Mouse (Mus musculus) thymus, postnatal 10 days (tissue): ENCODE measurements around the gene Atp1a4.

Experiments used
- DNase-seq, 2 experiments: peaks; one replicate each; pipeline ENCODE4 v3.0.0; 2021; ENCODE audit warnings: low spot score in 2 of 2

The Atp1a4 gene

DNA sequence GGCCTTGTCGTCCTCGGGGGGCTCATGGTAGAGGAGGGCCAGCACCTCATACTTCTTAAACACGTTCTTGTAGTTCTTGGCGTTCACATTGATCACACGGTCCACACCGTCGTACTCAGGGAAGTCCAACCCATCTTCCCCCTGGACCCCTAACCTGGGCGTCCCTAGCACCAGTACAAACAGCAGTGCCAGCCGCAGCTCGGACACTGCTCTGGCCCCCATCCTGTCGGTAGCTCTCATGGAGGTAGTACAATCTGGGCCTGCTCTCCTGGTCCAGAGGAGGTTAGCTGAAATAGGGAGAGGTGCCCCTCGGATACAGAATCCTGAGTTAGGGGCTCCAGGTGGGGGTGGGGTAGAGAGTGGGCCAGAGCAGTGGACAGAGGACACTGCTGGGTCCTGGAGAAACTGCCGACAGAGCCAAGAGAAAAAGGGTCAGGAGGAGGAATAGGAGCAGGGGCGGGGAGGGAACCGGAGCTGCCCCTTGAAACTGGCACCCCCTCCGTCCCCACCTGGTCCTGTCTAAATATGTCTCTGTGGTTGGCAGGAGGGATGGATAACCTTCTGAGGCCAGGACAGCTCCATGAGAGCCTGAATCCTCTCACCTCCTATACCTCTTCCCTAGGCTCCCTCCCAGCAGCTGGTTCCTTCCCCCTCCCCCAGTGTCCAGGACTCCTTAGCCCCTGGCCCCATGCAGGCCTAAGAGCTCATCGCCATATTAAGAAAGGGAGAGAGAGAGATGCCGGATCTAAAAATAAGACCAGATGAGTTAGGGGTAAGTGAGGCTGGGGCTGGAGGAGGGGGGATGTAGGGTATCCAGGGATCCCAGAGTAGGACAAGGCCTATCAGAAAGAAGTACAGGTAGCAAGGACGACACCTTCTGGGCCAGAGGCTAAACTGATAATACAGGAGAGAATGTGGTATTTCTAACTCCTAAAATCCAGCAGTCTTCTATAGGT is 38.5 kb downstream of the Atp1a4 start, which contains the start of gene Casq1:
Casq1 (minus strand) TSS at position 418 of the 956 bp plus-strand sequence.
- DNase-seq = no peak

DNA sequence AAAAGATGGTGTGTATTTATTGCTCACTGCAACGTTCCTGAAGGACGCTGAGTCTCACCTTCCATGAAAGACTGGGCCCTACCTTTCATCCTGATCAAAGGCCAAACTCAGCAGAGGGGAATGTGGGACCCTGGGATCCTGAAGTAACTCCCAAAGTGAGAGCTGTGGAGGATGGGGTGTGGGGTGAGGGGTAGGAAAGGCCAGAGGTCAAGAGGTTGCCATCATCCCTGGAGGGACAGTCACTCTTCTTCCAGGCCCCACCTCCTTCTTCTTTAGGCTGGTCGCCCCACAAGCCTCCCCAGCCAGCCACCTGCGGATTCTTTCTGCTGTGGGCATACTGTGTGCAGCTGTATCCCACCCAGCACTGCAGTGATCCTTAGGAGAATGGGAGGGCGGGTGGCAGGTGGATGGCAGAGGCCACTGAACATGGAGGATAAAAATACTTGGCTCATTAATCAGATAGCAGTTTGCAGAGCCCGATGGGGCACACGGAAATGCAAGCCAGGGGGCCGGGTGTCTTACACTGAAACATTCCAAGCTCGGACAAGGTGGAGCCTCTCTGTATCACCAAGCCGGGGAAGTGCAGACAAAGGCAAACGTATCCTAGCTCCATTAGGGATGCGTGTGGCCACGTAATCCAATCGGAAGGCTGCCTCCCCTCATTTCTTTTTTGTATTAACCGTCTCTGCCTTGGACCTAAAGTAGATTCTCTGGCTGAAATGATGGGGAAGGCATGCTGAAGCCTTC is 39.9 kb downstream of the Atp1a4 start:
- no peak for DNase-seq

DNA sequence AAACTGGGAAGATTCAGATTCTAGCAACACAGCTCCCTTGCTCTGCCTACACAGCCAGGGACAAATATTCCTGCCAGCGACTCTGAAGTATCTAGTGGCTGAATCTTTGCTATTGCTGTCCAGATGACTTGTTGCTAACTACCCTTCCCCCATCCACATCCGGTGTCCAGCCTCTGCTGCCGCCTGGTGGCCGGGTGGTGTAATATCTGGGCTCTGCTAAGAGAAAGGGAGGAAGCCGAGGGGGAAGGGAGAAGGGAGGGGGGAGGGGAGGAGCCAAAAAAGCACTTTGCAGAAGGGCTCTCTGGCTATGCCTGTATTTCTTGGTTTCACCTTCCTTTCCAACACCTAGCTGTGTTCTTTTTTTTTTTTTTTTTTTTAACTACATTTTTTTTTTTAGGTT is 41.1 kb downstream of the Atp1a4 start:
- peak; percentile 84 to 93 for DNase-seq

DNA sequence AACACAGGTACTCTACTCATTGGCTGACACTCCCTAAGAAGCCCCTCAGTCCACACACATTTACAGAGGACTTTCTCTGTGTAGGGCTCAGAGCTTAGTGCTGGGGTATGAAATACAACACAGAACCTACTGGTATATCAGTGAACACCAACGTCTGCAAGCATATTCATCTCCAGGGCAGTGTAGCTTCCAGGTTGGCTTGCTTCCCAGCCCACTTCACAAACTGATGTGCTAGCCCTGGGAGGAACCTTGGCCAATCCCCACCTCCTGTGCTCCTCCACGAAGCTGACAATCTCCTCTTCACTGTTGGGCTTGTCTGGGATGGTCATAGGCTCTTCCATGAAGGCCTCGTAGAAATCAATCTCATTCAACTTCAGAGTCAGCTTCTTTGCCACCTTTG is 43.5 kb downstream of the Atp1a4 start:
- no peak for DNase-seq

DNA sequence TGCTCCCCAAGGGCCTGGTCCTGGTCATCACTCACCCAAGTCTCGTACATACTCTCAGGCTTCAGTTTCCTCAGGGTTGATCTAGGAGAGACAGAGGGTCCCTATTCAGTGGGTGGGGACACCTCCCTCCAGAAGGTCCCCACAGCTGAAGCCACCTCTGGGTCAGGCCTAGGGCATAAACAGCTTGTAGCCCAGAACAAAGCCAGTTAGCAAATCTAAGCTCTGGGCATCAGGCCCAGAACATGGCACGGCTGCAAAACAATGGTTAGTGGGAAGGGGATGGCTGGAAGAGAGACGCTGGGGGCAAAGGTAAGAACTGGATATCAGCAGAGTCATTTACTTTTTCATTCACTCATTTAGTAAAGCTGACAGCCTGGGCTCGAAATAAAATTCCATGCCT is 44.4 kb downstream of the Atp1a4 start:
- DNase-seq = no peak

DNA sequence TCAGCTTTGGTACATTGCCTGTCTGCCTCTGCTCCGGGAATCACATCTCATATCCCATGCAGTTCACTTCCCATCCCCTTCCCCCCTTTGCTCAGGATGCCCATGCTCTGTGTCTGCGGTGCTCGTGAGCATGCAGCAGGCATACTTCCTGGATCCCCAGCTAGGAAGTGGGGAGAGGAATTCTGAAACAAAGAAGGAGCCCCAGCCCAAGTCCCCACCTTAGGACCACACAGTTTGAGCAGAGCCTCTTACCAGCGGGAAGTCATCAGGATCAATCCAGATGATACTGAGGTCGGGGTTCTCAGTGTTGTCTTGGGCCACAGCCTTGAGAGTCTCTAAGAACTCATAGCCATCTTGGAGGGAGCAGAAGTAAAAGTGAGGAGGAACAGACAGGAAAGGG is 45.4 kb downstream of the Atp1a4 start:
- no peak for DNase-seq

DNA sequence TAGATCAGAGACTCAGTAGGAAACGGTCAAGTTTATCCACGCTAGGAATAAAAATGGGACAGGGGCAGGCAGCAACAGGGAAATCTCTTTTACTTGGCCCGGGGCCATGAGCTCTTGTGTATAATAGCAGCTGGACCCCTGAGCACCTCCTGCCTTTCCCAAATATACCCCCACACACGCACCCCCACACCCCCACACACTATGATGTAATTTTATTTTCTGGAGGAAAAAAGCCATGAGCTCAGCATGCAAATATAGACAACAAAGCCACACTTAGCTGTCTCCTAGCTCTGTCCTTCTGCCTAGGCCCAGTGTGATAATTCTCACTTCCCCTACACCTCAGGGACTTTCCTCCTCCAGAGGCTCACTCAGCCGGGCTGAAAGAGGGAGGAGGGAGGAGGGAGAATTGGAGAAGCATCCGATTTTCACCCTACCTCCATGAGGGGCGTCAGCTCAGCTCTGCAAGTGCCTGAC is 51.1 kb downstream of the Atp1a4 start:
- no peak for DNase-seq

DNA sequence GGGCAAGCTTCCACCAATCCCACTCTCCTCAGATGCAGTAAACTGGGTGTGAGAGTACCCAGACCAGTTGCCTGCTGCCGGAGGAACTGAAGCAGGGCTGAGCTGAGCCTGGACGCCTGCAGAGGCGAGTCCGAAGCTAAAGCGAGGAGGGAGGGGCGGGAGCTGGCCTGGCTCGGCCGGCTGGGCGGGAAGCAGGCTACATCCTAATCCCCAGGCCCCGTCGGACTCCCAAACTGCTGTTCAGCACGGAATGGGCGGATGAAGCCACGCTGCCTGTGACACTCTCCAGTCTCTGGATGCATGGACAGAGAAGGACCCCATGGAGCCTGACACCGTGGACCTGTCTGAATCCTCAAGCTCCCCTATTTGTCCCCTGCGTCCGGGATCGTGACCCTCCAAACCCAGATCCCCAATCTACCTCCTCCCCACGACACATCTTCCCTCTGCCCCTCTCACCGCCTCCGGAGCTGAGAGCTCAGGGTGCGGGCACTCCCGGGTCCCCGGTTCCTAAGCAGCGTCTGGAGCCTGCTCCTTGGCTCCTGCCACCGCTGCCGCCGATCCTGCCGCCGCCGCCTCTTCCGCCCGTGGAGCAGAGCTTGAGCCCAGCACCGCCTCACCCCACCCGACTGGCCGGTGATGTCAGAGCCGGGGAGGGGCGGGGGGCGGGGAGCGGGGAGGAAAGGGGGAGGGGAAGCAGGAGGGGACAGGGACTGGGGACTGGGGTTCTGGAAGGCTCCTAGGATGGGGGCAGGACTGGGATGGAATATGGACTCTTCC is 51.9 kb downstream of the Atp1a4 start, which contains the start of gene Pea15a:
Pea15a (minus strand) TSS at position 664 of the 777 bp plus-strand sequence.
- peak; percentile 41 to 65 for DNase-seq

DNA sequence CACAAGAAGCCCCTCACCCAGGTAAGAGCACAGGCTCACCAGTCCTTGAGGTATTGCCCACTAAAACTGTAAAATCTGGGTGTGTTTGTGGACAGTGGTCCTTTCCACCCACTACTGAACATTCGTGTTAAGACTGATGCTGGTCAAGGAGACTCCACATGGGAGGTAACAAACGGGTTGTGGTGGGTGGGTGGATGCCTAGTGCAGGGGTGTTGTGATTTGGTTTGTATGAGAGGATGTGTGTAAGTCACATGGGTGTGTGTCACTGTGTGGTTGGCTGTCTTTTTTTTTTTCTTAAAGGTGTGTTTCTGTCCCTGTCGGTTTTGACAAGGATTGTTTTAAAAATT is 52.5 kb downstream of the Atp1a4 start:
- no peak for DNase-seq

DNA sequence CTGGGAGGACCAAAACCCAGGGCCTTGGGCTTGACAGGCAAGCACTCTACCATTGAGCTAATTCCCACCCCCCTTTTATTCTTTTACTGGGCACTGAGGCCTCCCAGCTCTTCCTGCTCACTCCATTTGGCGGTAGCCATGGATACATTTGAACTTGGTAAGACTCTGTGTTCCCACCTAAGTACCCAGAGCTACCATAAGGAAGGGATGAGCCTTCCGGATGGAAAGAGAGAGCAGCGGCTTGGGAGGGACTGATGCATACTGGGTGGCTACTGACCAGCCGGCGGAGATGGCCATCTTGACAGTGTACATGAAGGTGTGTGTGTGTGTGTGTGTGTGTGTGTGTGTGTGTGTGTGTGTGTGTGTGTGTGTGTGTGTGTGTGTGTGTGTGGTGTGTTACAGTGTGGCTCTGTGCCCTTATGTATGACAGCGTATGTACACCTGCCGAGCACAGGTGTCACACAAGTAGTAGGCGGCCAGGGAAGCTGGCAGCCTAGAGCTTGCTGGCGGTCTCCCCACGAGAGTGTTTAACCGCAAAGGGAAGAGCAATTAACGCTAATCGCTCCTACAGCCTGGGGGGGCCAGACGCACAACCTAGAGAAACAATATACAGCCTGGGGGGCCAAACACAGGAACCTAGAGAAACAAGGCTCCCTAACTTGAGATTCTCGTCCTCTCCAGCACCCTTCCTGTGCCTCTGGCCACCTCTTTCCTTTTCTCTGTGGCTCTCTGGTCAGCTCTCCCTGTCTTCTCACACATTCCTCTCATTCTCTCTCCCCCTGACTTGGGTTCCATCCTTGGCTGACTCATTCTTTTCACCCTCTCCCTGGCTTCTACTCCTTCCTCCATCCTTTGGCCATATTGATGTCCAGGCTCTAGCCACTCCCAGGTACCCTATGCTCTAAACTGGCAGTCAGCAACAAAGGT is 53.1 kb downstream of the Atp1a4 start:
- DNase-seq = no peak

DNA sequence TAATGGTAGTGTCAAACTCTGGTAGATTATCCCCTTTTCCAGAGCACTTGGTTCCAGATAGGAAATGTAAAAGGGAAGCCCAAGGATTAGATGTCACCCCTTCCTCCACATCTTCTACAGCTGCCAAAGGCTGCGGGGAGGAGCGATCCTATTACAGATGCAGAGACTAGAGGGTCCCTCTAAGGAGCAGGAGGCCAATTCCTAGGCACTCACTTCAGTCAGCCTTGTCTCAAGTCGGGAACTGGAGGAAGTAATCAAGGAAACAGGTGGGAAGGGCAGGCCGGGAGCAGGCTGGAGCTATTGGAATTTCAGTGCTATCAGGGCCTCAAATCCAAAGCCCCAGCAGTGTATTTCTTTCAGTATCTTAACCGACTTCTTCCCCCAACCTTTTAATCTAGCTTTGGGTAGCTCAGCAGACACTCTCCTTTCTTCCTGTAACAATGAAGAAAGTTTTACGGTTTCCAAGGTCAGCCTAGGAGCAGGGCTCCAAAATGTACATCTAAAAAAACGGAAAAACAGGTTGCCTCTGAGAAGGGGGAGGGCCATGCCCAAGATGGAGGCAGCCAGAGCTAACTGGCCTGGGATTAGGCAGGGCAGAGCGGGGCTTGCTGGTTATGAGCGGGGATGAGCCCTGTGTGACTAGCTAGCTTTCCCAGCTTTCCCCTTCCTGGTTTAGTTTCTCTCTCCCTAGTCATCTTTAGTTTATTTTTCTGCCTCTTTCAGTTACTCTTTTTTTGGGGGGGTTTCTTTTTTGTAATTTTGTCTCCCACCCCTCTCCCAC is 54.0 kb downstream of the Atp1a4 start:
- DNase-seq = no peak

DNA sequence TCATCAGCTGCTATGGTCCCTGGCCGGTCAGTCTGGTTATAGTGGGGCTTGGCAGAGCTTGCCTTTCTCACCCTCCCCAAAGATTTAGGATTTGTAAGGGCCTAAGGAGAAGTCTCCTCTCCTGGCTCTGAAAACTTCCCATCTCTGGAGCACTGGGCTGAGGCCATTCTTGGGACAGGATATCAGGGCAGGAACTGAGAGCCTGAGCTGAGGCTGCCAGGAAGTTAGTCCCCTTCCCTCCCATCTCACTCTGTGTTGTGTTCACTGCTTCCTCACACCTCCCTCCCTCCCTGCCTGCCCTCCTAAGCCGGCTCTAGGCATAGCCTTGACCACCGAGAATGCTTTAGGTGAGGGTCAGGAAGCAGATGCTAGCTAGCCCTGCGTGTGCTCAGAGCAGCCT is 54.6 kb downstream of the Atp1a4 start:
- no peak for DNase-seq

DNA sequence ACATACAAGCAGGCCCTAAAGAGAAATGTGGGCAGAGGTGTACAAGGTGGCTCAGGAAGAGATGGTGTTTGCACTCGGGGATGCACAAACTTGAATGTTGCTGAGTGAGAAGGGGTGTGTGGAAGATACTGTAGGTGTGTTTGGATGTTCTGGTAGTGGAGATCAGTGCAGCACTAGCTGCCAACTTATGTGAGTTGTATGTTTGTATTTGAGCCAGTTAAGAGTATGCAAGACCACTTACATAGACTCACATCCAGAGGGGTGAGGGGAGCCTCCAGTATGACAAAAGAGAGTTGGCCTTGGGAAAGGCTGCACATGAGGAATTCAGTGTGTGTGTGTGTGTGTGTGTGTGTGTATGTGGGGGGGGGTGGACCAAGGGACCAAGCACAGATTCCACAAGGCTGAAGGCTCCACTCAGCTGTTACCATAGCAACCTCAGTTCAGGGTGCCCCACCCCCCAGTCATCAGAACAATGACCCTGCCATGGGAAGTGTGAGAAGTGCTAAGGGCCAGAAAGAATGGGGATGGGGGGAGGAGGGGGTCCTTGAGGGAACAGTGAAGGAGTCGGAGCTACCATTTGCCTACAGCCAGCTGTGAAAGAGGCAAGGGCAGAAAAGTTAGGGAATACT is 55.2 kb downstream of the Atp1a4 start:
- DNase-seq = no peak

DNA sequence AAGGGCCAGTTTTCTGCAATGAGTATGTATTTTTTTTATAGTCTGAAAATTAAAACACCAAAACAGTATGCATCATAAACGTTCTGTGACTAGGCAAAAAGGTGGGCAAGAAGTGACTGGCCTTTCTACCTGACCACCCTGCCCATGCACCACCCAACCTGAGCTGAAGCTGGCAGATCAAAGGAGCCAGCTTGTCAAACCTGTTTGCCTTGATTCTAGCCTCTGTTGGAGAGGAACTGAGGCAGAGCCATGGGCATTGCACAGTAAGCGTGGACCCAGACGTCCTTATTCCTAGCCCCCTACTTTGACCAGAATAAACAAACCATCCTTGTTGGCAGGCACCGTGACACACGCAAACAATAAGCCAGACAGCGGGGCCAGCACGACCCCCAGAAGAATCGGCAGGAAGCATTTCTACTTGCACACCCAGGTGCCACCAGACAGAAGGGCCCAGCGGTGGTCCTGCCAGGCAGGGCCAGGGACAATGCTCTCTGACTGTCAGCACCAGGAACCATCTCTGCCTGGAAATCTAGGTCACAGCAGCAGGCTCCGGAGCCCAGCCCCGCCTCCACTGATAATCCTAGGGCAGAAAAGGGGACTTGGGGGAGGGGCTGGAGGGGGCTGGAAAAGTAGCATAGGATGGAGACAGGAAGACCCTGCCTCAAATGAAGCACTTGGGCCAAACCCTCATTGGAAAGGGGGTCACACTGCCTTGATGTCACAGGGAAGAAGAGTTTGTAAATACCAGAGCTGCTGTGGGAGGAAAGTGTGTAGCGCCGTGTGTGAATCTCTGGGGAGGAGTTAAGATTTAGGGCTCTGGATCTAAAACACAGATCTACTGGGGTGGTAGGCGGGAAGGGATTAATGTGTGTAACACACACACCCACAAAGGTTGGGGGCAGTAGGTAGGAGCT is 56.0 kb downstream of the Atp1a4 start:
- DNase-seq = no peak

DNA sequence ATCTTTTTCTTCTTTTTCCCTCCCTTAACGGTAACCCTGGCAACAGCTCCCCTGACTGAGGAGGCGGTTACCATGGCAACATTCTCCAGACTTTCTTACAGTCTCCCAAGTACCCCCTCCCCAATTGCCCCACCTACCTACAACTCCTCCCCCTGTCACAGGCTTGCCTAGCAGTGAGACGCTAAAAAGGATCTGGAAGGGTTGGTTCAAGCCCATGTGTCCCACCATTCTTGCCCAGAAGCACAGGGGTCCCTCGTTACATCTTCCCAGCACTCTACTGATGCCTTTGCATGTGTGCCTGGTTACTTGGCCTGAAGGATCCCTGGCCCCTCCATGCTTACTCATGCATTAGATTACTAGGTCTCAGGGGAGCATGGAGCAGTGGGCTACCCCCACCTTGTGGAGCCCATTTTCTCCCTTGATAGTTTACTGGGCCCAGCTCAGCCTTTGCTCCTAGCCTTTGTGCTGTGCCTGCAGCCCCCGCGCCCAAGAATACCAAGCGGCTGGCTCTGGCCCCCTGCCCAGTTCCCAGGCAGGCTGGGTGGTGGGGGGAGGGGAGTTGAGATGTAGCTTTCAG is 57.3 kb downstream of the Atp1a4 start:
- DNase-seq = no peak

DNA sequence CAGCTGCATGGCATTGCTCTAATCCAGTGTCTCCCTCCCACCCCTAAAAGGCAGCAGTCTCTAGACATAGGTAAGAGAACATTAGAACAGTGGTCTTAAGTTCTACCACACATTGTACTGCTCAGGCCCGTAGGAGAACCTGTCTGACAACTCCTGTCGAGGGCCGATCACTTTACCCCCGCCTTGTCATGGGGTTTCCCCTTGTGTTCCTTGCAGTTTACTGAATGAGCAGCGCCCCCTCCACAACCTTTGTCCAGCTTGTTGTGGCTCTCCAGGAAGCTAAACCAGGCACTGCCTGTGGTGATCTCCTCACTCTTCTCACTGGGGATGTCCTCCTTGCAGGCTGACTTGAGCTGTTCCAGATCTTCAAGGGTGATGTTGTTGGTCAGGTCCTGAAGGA is 58.1 kb downstream of the Atp1a4 start:
- no peak for DNase-seq

DNA sequence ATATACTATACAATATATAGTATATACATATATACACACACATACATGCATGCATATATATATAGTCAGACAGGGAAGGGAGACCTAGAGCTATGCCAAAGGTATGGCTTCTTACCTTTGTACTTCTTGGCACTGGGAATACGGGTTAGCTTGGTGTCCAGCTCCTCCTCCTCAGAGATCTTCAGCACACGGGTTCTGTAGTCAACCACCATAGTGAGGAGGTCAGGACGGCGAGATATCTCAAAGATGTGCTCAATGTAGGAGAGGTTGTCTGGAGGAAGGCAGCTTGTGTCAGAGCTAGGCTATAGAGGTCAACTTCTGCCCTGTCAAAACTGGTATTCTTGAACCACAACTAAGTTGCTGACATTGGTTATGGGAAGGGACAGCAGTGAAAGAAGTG is 59.2 kb downstream of the Atp1a4 start:
- DNase-seq = no peak

DNA sequence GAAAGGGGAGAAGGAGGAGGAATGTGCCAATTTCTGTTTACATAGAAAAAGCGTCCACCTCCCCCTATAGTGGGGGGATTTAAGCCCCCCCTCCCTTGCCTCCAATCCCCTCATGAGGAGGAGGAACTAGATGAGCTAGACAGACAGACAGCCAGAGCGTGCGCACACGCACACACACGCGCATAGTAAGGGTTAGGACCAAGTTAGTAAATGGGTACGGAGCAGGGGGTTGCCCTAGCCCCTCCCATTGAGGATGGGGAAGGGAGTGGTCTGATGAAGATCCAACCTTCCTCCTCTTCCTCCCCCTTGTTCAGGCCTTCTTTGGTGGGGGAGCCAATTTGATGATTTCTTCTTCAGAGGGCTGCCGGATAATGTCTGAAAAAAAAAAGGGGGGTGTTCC is 59.9 kb downstream of the Atp1a4 start:
- no peak for DNase-seq
